Mouse (Mus musculus): ENCODE data around the gene Slc9a3. TPM values are rescaled to one million over a fixed set of nuclear protein-coding genes. Genes with fewer than 3 reads are reported as not detected.

Slc9a3 gene
- polyA plus RNA-seq, 1 experiment from 2014 or later, result not detected

GRCm38 (mm10) chr13:74218441-74218840 lies 97.2 kb downstream of the Slc9a3 start:
- no peaks in the 10 kb centered on the region for H3K4me1 ChIP-seq (replicated peaks; ENCODE audit: control insufficient read depth, insufficient read depth, low read length)
- no peak overlapping the region for H3K4me2 ChIP-seq (replicated peaks; ENCODE audit: low read depth, low read length)
- H3K36me3 ChIP-seq (ENCODE audit: control insufficient read depth, insufficient read depth, low read length), result no peaks in the 10 kb centered on the region
- no peaks in the 10 kb centered on the region for H3K27me3 ChIP-seq (ENCODE audit: control insufficient read depth, insufficient read depth, low read length)
- H3K9ac ChIP-seq (ENCODE audit: low read depth, low read length), result no peak overlapping the region
- DNase-seq (ENCODE audit: low spot score) (no peak), ATAC-seq (ENCODE audit: low FRiP score) (no peak)
- no peak overlapping the region for H3K27ac ChIP-seq (ENCODE audit: low read depth, low read length)
- no peaks in the 10 kb centered on the region for H3K9me3 ChIP-seq (ENCODE audit: control insufficient read depth, low read length)
- H3K4me3 ChIP-seq (ENCODE audit: low read depth, low read length), result no peak overlapping the region
- 83% methylated on average over 3 of the region's 3 CpGs for WGBS

Other genes with a start within 250 kb of the Slc9a3 start
- 40.1 and 49.5 TPM in 2 replicates for gene Trip13, start 183.7 kb upstream of the Slc9a3 start, polyA plus RNA-seq (2014; fragmentation: Nextera tagmentation; extraction: Ambion mirVana)
- gene Brd9, start 183.6 kb upstream of the Slc9a3 start, polyA plus RNA-seq (2014; fragmentation: Nextera tagmentation; extraction: Ambion mirVana), result 76.7 and 77.5 TPM in 2 replicates
- gene Zdhhc11, start 157.6 kb upstream of the Slc9a3 start, polyA plus RNA-seq (2014; fragmentation: Nextera tagmentation; extraction: Ambion mirVana), result not detected in 2 replicates
- 4.0 and 4.9 TPM in 2 replicates for gene Tppp, start 112.0 kb upstream of the Slc9a3 start, polyA plus RNA-seq (2014; fragmentation: Nextera tagmentation; extraction: Ambion mirVana)
- 18.3 and 20.3 TPM in 2 replicates for gene Cep72, start 59.2 kb upstream of the Slc9a3 start, polyA plus RNA-seq (2014; fragmentation: Nextera tagmentation; extraction: Ambion mirVana)
- 82.2 and 82.7 TPM in 2 replicates for gene Exoc3, start 87.3 kb downstream of the Slc9a3 start, polyA plus RNA-seq (2014; fragmentation: Nextera tagmentation; extraction: Ambion mirVana)
- 1.4 and 1.5 TPM in 2 replicates for gene Ahrr, start 170.9 kb downstream of the Slc9a3 start, polyA plus RNA-seq (2014; fragmentation: Nextera tagmentation; extraction: Ambion mirVana)
- gene Pdcd6, start 196.1 kb downstream of the Slc9a3 start, polyA plus RNA-seq (2014; fragmentation: Nextera tagmentation; extraction: Ambion mirVana), result 126 and 132 TPM in 2 replicates
- 196 and 230 TPM in 2 replicates for gene Sdha, start 228.8 kb downstream of the Slc9a3 start, polyA plus RNA-seq (2014; fragmentation: Nextera tagmentation; extraction: Ambion mirVana)
- gene Ccdc127, start 228.9 kb downstream of the Slc9a3 start, polyA plus RNA-seq (2014; fragmentation: Nextera tagmentation; extraction: Ambion mirVana), result 62.1 and 62.2 TPM in 2 replicates
- not detected in 2 replicates for gene Lrrc14b, start 242.5 kb downstream of the Slc9a3 start, polyA plus RNA-seq (2014; fragmentation: Nextera tagmentation; extraction: Ambion mirVana)